Mouse (Mus musculus): ENCODE measurements at regions not wholly inside any gene's neighbourhood (a gene's known extent, or its start where the extent isn't known, plus 50 kb on each side); places are given as distances from the start of the nearest gene placed in this dataset.

- DNase-seq = no peak
Observed at GRCm38 (mm10) chrX:7474831-7475230, 98.6 kb upstream of the Foxp3 start.

GRCm38 (mm10) chrX:7473814-7474213 lies 98.2 kb upstream of the Usp27x start:
- DNase-seq = peak; percentile 18 to 44

GRCm38 (mm10) chrX:7469801-7470200 lies 94.2 kb upstream of the Usp27x start:
- no peak for DNase-seq

GRCm38 (mm10) chrX:7467985-7468384 lies 92.4 kb upstream of the Usp27x start:
- DNase-seq = peak; percentile 14 to 36

GRCm38 (mm10) chrX:7456851-7457250 lies 81.2 kb upstream of the Usp27x start:
- no peak for DNase-seq

GRCm38 (mm10) chrX:7445035-7445434 lies 69.4 kb upstream of the Usp27x start:
- DNase-seq = peak; percentile 15 to 62

- DNase-seq = no peak
Observed at GRCm38 (mm10) chrX:7444583-7444982, 69.0 kb upstream of the Usp27x start.

GRCm38 (mm10) chrX:7443996-7444421 lies 68.4 kb upstream of the Usp27x start:
- DNase-seq = peak; percentile 55 to 73

GRCm38 (mm10) chrX:7435375-7436042 lies 59.9 kb upstream of the Usp27x start:
- no peak for DNase-seq

GRCm38 (mm10) chrX:7434268-7434667 lies 58.6 kb upstream of the Usp27x start:
- DNase-seq = no peak

GRCm38 (mm10) chrX:7430456-7430855 lies 54.8 kb upstream of the Usp27x start:
- DNase-seq = no peak

GRCm38 (mm10) chrX:7429524-7429865 lies 53.9 kb upstream of the Usp27x start:
- DNase-seq = no peak

- DNase-seq = peak; percentile 39 to 53
Observed at GRCm38 (mm10) chrX:7428621-7429523, 53.2 kb upstream of the Usp27x start.

All from kidney, postnatal 36 days (tissue).